Mouse (Mus musculus) lung, embryonic 16.5 days (tissue): ENCODE measurements around the gene Chst3. TPM values are rescaled to one million over a fixed set of nuclear protein-coding genes. Genes with fewer than 3 reads are reported as not detected.

Experiments used
- ATAC-seq: fragments of 200-750 bp; cut with Nextera tagmentation; 2 replicates; pipeline ENCODE4 v1.8.0; 2017; ENCODE audit warnings: low read depth, mild to moderate bottlenecking, moderate library complexity
- H3K27ac ChIP-seq: fragments of 300-500 bp; sonication (generic); 2 replicates; pipeline ENCODE4 v1.5.1; 2014; ENCODE audit warnings: mild to moderate bottlenecking, control low read depth, low read length
- H3K27me3 ChIP-seq: fragments of 300-500 bp; sonication (generic); 2 replicates; pipeline ENCODE4 v1.6.1; 2014; ENCODE audit warnings: low read depth, low read length, mixed read lengths; ENCODE audit not compliant: control insufficient read depth, insufficient read depth
- H3K36me3 ChIP-seq: fragments of 300-500 bp; sonication (generic); 2 replicates; pipeline ENCODE4 v1.6.1; 2014; ENCODE audit warnings: low read length; ENCODE audit not compliant: control insufficient read depth, insufficient read depth
- H3K4me1 ChIP-seq: fragments of 300-500 bp; sonication (generic); replicated peaks from 2 replicates; pipeline ENCODE4 v1.6.1; 2014; ENCODE audit warnings: low read length, mixed read lengths; ENCODE audit not compliant: control insufficient read depth, insufficient read depth
- H3K4me2 ChIP-seq: fragments of 300-500 bp; sonication (generic); 2 replicates; pipeline ENCODE4 v1.6.1; 2014; ENCODE audit warnings: low read depth, low read length, control low read depth
- H3K4me3 ChIP-seq: fragments of 300-500 bp; sonication (generic); 2 replicates; pipeline ENCODE4 v1.5.1; 2014; ENCODE audit warnings: mild to moderate bottlenecking, low read length, control low read depth
- H3K9ac ChIP-seq: fragments of 300-500 bp; sonication (generic); 2 replicates; pipeline ENCODE4 v1.6.1; 2014; ENCODE audit warnings: low read length, control low read depth
- H3K9me3 ChIP-seq: fragments of 300-500 bp; sonication (generic); 2 replicates; pipeline ENCODE4 v1.6.1; 2016; ENCODE audit warnings: low read length; ENCODE audit not compliant: control insufficient read depth
- WGBS: fragments of 180-500 bp; shearing (Covaris S2); extraction: QIAGEN DNeasy Blood & Tissue Kit; methylation state at CpG from one replicate; pipeline ENCODE4 v1.1.7; 2014; 5-methylcytosine and 5-hydroxymethylcytosine counted together
- polyA plus RNA-seq: library from polyadenylated mRNA; unstranded; fragments of >200 nt; fragmentation: Nextera tagmentation; extraction: Ambion mirVana; gene quantifications from 2 replicates; pipeline ENCODE4 v1.2.1, GENCODE M21; 2015

The Chst3 gene
- polyA plus RNA-seq, 1 experiment from 2014 or later: 2.1 TPM

DNA sequence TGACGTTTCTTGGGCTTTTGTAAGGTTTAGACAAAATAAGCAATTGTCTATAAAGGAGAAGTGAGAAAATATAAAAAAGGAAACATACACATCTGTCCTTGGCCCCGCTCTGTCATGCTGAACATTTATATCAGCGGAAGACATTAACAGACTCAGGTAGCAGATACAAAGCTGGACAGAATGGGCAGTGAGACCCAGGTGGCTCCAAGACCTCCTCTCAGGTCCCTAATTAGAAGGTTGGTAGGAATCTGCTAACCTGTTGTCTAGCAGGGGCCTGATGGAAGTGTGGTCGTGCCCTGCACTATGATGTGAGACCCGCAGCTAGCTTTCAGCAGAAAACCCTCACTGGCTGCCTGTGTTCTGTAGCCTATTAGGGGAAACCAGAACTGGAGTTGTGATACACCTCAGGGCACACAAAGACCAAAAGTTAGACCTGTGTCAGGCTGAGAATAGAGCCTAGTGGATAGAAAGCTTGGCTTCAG lies 1.0 kb upstream of the Chst3 start:
- H3K9ac ChIP-seq: no peak overlapping the region
- no peaks in the 10 kb centered on the region for H3K36me3 ChIP-seq
- H3K4me3 ChIP-seq: no peak overlapping the region
- no peak overlapping the region for H3K4me2 ChIP-seq
- no peak for ATAC-seq
- H3K4me1 ChIP-seq: peaks cover 24% of the 10 kb centered on the region
- no peaks in the 10 kb centered on the region for H3K27me3 ChIP-seq
- 73% methylated on average over 5 of the region's 5 CpGs for WGBS
- no peak overlapping the region for H3K27ac ChIP-seq
- no peaks in the 10 kb centered on the region for H3K9me3 ChIP-seq

DNA sequence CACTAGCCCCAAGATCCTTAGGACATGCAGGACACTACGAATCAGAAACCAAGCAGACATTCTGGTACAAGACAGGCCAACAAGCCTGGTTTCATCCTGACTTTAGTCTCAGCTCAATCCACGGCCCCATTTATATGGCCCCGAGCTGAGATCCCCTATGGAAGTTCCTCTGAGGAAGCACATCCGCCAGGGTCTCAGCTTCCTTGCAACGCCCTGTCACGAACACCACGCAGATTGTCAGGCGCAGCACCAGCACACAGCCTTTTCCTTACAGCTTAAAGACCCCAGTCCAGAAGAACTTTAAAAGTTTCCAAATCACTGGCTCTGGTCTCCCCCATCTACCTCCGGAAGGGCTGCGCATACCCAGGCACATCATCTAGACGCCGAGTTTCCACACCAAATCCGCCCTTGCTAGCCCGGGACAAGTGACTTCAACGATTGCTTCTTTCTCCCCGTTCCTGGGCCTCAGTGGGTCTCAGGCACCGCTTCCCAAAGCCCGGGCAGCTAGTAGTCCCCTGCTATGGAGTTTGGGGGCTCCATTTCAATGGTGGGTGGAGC lies 948 bp downstream of the Chst3 start:
- peak overlapping the region; percentile 84 for H3K27ac ChIP-seq
- H3K4me2 ChIP-seq: peak overlapping the region; percentile 91
- H3K4me1 ChIP-seq: peaks cover 31% of the 10 kb centered on the region
- ATAC-seq: no peak
- H3K4me3 ChIP-seq: peak overlapping the region; percentile 77
- H3K9ac ChIP-seq: peak overlapping the region; percentile 82
- H3K36me3 ChIP-seq: no peaks in the 10 kb centered on the region
- 7% methylated on average over 18 of the region's 18 CpGs for WGBS
- no peaks in the 10 kb centered on the region for H3K9me3 ChIP-seq
- H3K27me3 ChIP-seq: no peaks in the 10 kb centered on the region

DNA sequence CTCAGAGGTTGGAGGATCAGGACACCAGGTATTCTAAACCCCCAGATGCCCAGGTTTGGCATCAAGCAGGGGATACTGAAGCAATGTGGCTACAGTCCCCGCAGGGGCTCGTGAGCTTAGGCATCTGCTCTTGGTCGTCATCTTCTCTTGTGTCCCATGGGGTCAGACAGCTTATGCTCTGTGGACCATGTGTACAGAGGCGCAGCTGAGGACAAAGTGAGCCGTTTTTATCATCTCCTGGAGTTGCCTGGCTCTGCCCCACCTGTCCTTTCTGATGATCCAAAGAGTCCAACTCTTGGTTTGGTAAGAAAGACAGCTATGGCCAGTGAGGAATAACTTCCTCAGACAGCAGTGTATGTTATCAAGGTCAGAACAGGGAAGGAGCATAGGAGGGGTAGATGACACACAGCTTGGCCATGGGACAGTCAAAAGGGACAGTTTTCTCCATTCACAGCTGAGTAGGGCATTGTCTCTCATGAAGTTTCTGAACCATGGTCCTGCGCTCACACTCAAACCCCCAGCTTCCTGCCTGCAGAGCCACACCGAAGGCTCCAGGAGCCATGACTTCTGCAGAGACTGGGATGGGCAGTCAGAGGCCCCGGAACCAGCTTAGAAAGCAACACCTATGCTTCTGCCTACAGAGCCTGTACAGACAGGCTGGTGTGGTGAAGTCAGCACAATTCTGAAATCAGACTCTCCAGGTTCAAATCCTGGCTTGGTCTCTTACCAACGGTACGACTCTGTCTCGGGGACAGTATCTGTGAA lies 2.5 kb downstream of the Chst3 start:
- no peaks in the 10 kb centered on the region for H3K9me3 ChIP-seq
- H3K27ac ChIP-seq: no peak overlapping the region
- H3K9ac ChIP-seq: no peak overlapping the region
- WGBS: 83% methylated on average over 11 of the region's 11 CpGs
- no peak for ATAC-seq
- H3K4me1 ChIP-seq: peaks cover 40% of the 10 kb centered on the region
- peak overlapping the region; percentile 91; the same call in 1 of the 2 replicates for H3K4me2 ChIP-seq
- H3K36me3 ChIP-seq: no peaks in the 10 kb centered on the region
- H3K27me3 ChIP-seq: no peaks in the 10 kb centered on the region
- no peak overlapping the region; the same call in 1 of the 2 replicates for H3K4me3 ChIP-seq

DNA sequence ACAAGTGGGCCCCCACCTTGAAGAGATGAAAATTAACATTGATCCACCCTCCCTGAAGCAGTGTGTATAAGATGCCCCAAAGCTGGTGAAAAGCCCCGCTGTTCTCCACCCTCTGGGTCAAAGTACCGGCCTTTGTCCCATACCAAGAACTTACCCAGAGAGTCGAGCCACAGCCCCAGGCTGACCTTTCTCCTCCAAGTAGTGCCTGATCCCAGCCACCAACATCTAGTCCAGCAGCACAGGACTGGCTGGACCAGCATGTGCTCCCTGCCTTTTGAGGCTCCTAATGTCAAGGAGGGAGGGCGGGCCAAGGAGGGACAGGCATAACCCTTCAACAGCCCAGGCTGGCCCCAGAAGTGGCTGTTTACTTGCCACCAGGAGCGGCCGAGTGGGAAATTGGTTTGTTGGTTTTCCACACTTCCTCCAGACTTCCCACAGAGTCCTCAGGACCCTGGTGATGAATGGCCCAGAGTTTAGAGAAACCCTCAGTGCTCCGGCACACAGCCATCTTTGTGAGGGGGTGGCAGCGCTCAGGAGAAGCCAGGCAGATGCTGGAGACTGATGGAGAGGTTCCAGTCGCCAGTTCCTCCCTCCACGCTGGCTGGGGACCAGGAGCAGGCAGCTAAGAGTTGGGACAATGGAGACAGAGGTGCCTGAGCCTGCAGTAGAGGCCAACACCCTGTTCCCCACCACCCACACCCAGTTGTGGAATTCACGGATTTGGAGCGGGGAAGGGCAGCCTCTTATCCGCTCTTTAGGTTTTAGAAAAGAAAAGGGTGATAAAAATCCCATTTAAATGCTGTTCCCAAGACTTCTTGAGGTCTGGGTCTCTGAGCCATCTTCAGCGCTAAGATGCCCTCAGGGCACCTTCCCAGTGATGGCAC lies 3.7 kb downstream of the Chst3 start:
- peaks cover 40% of the 10 kb centered on the region for H3K4me1 ChIP-seq

DNA sequence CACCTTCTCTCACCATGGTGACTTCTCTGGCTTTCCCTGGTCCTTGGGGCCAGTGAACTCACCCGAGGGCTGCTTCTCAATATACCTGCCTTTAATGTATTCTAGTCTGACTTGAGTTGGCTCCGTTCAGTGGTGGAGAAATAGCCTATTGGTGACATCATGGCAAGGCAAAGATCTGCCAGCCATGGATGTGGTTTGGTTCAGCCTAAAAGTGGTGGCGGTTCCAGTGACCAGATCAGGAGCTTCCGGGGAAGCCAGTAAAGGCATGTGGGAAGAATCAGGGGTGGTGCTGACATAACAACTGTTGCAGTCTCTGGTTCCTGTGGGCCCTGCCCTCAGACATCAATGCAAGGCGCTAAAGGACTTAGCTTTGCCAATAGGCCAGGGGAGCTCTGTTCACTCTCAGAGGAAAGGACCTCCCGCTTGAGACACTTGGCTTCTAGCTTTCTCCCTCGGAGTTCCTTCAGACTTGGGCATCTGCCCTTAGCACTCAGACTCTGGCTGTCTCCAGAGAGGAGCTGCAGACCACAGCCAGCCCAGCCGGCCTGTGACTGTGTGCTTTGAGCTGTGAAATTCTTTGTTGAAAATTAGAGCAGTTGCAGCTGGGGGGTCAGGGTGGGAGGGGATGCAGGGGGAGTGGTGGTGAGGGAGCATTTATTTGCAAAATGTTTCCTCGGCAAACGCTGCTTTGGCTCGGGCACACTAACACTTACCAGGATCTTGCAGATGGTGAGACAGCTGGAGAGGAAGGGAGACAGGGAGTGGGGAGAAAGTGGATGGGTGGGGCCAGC lies 6.3 kb downstream of the Chst3 start:
- no peaks in the 10 kb centered on the region for H3K27me3 ChIP-seq
- H3K4me3 ChIP-seq: no peak overlapping the region
- peaks cover 35% of the 10 kb centered on the region for H3K4me1 ChIP-seq
- no peak overlapping the region for H3K4me2 ChIP-seq
- 30% methylated on average over 11 of the region's 11 CpGs for WGBS
- H3K27ac ChIP-seq: peak overlapping the region; percentile 42
- no peaks in the 10 kb centered on the region for H3K9me3 ChIP-seq
- no peaks in the 10 kb centered on the region for H3K36me3 ChIP-seq
- peak; percentile 68 for ATAC-seq
- no peak overlapping the region for H3K9ac ChIP-seq

More for the DNA sequence above, 3.7 kb downstream of the Chst3 start:
- ATAC-seq: 0 out of 2 replicates have a peak, but pooled peaks have one; percentile 13
- H3K9me3 ChIP-seq: no peaks in the 10 kb centered on the region
- H3K4me3 ChIP-seq: no peak overlapping the region
- H3K36me3 ChIP-seq: no peaks in the 10 kb centered on the region
- H3K4me2 ChIP-seq: no peak overlapping the region
- no peak overlapping the region for H3K9ac ChIP-seq
- H3K27ac ChIP-seq: no peak overlapping the region
- no peaks in the 10 kb centered on the region for H3K27me3 ChIP-seq
- 46% methylated on average over 14 of the region's 14 CpGs for WGBS

DNA sequence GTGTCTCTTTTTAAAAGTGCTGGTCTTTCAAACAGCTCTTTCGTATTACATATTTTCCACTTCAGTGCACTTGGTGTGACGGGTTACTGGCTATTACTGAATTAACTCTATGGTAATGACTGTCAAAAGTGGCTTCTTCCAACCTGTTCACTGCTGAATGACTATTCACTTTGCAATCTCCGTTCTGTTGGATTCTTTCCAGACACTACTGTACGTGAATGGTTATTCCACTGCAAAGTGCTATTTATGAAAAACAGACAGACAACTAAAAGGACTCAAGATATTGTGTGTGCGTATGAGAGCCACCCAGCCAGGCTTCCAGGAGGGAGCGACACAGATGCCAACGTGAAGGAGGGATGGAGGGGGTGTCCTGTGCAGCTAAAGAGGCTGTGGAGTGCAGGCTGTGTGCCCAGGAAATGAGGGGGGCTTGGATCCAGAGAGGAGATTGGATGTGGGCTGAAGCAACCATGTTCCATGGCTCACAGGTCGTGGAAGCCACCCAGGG lies 7.5 kb downstream of the Chst3 start:
- no peak for ATAC-seq
- H3K4me3 ChIP-seq: no peak overlapping the region
- no peaks in the 10 kb centered on the region for H3K27me3 ChIP-seq
- H3K9ac ChIP-seq: no peak overlapping the region
- H3K4me2 ChIP-seq: no peak overlapping the region
- 52% methylated on average over 8 of the region's 8 CpGs for WGBS
- H3K4me1 ChIP-seq: peaks cover 37% of the 10 kb centered on the region
- H3K9me3 ChIP-seq: no peaks in the 10 kb centered on the region
- H3K36me3 ChIP-seq: no peaks in the 10 kb centered on the region
- no peak overlapping the region for H3K27ac ChIP-seq

DNA sequence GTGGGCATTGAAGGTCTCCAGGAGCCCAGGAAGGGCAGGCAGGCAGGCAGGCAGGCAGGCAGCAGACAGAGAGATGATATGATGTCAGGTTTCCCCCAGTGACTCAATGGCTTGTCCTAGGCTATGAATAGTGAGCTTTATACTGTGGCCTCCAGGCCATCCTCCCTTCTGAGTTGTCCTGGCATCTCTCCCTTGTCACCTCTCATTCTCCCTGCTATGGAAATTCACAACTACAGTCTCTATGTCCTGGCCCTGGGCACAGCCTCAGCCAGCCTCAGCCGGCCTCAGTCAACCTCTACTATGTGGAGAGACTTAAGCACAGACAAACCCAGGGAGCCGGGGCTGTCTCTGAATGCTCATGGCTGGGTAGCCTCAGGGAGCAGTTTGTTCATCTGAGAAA lies 8.6 kb downstream of the Chst3 start:
- no peak for ATAC-seq
- Histone ChIP-seq H3K9ac (no peak overlapping the region), H3K36me3 (no peaks in the 10 kb centered on the region), H3K4me3 (no peak overlapping the region), H3K4me1 (peaks cover 37% of the 10 kb centered on the region), H3K4me2 (no peak overlapping the region), H3K27ac (no peak overlapping the region), H3K9me3 (no peaks in the 10 kb centered on the region), H3K27me3 (no peaks in the 10 kb centered on the region)
- WGBS: 88% methylated on average over 2 of the region's 2 CpGs

DNA sequence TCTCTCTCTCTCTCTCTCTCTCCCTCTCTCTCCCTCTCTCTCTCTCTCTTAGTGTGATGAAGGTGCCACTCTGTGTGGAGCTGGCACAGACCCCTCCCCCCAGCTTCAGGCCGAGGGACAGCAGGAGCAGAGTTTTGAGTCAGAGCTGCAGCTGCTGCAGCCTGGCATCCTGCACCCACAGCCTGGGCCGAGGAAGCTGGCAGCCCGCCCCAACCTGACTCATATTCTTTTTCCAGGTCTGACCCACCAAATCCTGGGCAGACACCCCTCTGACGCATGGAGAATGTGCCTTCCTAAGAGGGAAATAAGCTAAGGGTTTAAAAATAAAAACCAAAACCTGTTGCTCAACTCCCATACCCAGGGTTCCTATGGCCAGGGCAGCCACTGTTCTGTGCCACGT lies 9.8 kb downstream of the Chst3 start:
- H3K4me2 ChIP-seq: no peak overlapping the region
- H3K9me3 ChIP-seq: no peaks in the 10 kb centered on the region
- H3K4me3 ChIP-seq: no peak overlapping the region
- no peak overlapping the region for H3K9ac ChIP-seq
- peak overlapping the region; percentile 27; the same call in 1 of the 2 replicates for H3K27ac ChIP-seq
- 38% methylated on average over 5 of the region's 5 CpGs for WGBS
- peaks cover 30% of the 10 kb centered on the region for H3K4me1 ChIP-seq
- H3K27me3 ChIP-seq: no peaks in the 10 kb centered on the region
- H3K36me3 ChIP-seq: no peaks in the 10 kb centered on the region
- ATAC-seq: 0 out of 2 replicates have a peak, but pooled peaks have one; percentile 21
